Mouse (Mus musculus) heart, postnatal 0 days (tissue): ENCODE measurements around the gene Ipo9.

Experiments
- CTCF ChIP-seq: IDR thresholded peaks from 2 replicates; pipeline ENCODE4 v1.5.1; 2016; ENCODE audit warnings: antibody characterized with exemption, control low read depth, low read depth
- EP300 ChIP-seq: IDR thresholded peaks from 2 replicates; pipeline ENCODE4 v1.6.1; 2016; ENCODE audit warnings: antibody characterized with exemption, low read depth

DNA sequence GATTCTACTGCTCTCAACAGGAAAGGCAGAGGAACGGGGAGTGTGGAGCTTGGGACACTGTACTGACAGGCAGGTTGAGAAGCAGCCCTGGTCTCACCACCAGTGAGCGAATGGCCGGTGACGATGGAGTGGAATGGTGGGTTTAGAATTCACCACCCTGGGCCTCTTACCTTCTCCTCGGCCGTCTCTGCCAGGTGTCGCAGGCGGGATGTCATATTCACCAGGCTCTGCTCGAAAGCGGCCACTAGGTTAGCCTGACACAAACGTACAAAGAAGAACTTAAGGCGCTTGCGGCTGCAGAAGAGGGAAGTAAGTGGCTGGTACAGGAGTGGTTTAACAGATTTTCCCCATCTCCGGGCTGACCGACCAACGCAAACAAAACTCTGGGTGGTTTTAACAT lies 30.2 kb upstream of the Ipo9 start:
- TF ChIP-seq CTCF, result no peak
- no peak for TF ChIP-seq EP300
